Mouse (Mus musculus) adrenal gland, postnatal 36 days (tissue): ENCODE measurements around the gene Cdsn. TPM values are rescaled to one million over a fixed set of nuclear protein-coding genes. Genes with fewer than 3 reads are reported as not detected.

Source experiments
- DNase-seq, 2 experiments: peaks; one replicate each; pipeline ENCODE4 v3.0.0; 2021; ENCODE audit warnings: mixed read lengths in 1 of 2
- total RNA-seq, 2 experiments: library from RNA; stranded (reverse); gene quantifications; 2 replicates each; pipeline ENCODE4 v1.2.3; 2021

Cdsn gene
- total RNA-seq, 2 experiments from 2014 or later, result 0.56 to 1.4 TPM

DNA sequence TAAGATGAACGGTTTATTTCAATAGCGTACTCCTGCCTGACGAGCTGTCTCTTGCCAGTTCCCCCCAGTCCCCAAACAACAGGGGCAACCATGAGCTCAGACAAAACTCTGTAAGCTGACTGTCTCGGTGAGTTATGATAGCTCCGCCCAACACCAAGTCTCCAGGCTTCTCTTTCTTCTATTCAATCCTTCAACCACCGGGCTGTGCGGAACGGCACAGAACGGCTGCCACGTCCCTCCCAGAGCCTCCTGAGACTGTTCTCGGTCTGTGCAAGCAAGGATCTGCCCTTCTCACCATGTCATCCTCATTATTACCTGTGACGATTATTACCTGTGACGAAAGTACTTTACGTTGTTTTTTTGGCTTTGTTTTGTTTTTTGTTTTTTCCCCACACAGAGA lies 18.9 kb downstream of the Cdsn start:
- no peak for DNase-seq

GRCm38 (mm10) chr17:35571477-35571876 lies 19.5 kb downstream of the Cdsn start:
- DNase-seq, result no peak

GRCm38 (mm10) chr17:35578211-35578610 lies 26.3 kb downstream of the Cdsn start:
- DNase-seq, result peak; percentile 72 to 83

- peak; percentile 4 to 25 for DNase-seq
Measured at GRCm38 (mm10) chr17:35582900-35583299, 31.0 kb downstream of the Cdsn start.

GRCm38 (mm10) chr17:35584330-35584937 lies 32.5 kb downstream of the Cdsn start:
- DNase-seq, result peak; percentile 82 to 87

DNA sequence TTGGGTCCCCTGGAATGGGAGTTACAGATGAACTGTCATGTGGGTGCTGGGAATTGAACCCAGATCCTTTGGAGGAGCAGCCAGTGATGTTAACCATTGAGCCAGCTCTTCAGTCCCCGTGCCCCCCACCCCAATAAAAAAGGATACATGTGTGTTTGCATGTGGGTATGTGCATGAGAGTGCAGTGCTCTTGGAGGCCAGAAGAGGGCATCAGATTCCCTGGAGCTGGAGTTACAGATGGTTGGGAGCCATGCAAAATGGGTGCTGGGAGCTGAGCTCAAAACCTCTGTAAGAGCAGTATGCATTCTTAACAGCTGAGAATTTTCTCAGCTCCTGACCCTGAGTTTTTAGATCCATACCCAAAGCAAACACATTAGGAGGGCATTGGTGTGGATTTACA lies 35.4 kb downstream of the Cdsn start:
- DNase-seq, result no peak

DNA sequence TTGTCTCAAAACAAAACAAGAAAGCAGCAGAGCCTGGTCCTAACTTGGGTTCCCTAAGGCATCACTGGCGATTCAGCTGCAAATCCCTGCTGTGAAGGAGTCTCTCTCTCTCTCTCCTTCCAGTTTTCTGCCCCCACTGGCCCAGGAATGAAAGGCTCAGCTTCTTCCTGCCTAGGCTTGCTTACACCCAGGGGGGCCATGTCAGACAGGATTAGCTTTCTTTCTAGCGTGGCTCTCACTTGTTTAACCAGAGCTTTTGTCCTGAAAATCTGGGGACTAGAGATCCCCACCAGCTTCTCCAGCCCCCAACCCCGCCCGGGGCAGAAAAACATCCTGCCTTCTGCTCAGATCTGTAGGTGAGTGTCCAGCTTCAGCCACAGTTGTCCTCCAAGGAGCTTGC lies 36.5 kb downstream of the Cdsn start:
- no peak for DNase-seq

- peak; percentile 76 to 85 for DNase-seq
Measured at GRCm38 (mm10) chr17:35590410-35591218, 38.7 kb downstream of the Cdsn start.

GRCm38 (mm10) chr17:35591219-35591578 lies 39.3 kb downstream of the Cdsn start:
- no peak for DNase-seq

GRCm38 (mm10) chr17:35591731-35592130 lies 39.8 kb downstream of the Cdsn start:
- no peak for DNase-seq

DNA sequence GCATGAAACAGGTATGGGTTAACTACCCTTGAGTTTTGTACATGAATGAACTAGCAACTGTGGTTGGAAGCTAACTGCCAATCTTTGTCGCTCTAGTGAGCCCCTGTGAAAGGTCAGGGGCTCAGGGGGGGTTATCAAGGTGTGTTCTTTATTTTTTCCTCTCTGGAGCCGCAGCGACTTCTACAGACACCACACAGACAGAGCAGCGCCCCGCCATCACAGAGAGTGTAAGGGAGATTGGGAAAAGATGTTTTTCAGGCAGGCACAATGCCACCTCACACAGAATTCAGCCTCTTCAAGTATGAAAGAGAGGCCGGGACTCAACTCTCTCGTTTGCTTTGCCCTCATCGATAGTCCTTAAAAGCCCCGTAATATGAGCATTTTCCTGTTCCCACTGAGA lies 40.2 kb downstream of the Cdsn start:
- no peak for DNase-seq

DNA sequence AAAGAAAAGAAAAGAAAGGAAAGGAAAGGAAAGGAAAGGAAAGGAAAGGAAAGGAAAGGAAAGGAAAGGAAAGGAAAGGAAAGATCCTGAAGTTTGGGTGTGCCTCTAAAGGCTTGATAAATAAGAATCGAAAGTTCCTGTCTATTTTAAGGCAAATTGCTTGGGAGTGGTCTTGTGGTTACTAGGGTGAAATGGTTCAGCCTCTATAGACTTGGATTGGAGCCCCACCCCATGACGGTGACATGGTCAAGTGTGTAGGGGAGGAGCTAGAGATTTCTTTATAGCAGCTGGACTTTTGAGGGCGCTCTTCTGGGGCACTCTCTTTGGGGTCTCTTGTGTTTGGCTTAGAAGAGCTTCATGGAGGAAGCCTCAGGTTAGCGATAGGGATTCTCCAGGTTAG lies 41.9 kb downstream of the Cdsn start:
- no peak for DNase-seq

- no peak for DNase-seq
Measured at GRCm38 (mm10) chr17:35594456-35594855, 42.5 kb downstream of the Cdsn start.

- DNase-seq, result no peak
Measured at GRCm38 (mm10) chr17:35597399-35597798, 45.5 kb downstream of the Cdsn start.

- DNase-seq, result no peak
Measured at GRCm38 (mm10) chr17:35601249-35601648, 49.3 kb downstream of the Cdsn start, which contains the start of gene Sfta2. Gene Sfta2 (plus strand): TSS chr17:35601549.

- DNase-seq, result no peak
Measured at GRCm38 (mm10) chr17:35601736-35602354, 49.9 kb downstream of the Cdsn start.

Other genes starting within 250 kb of the Cdsn start
- 1 to 10 TPM; 3.3 to 4.5 TPM for gene H2-Q1, start 231.7 kb upstream of the Cdsn start, total RNA-seq
- 1 to 10 TPM; 1.4 to 1.9 TPM for gene H2-Q2, start 209.9 kb upstream of the Cdsn start, total RNA-seq
- 10 to 100 TPM; 24.9 to 29.1 TPM for gene H2-Q4, start 172.5 kb upstream of the Cdsn start, total RNA-seq
- gene H2-Q6, start 127.3 kb upstream of the Cdsn start, total RNA-seq, result 1 to 10 TPM; 2.4 to 6.2 TPM
- 1 to 10 TPM; 3.8 to 7.4 TPM for gene H2-Q7, start 113.0 kb upstream of the Cdsn start, total RNA-seq
- gene H2-Q10, start 82.0 kb upstream of the Cdsn start, total RNA-seq, result 1 to 10 TPM; 7.5 to 8.7 TPM
- gene Pou5f1, start 46.1 kb upstream of the Cdsn start, total RNA-seq, result under 1 TPM in 1 of 2 experiments, not detected in 1; 0.23 TPM
- 10 to 100 TPM in 1 of 2 experiments, 1 to 10 TPM in 1; 8.3 to 10.0 TPM for gene Tcf19, start 35.3 kb upstream of the Cdsn start, total RNA-seq
- 1 to 10 TPM; 7.5 to 9.3 TPM for gene Cchcr1, start 35.0 kb upstream of the Cdsn start, total RNA-seq
- gene Psors1c2, start 18.9 kb upstream of the Cdsn start, total RNA-seq, result not detected
- not detected for gene 2300002M23Rik, start 15.3 kb downstream of the Cdsn start, total RNA-seq
- gene Sfta2, start 49.4 kb downstream of the Cdsn start, total RNA-seq, result not detected
- not detected for gene Gm9573, start 74.5 kb downstream of the Cdsn start, total RNA-seq
- gene Mucl3, start 91.6 kb downstream of the Cdsn start, total RNA-seq, result not detected
- 10 to 100 TPM; 30.8 to 40.0 TPM for gene Vars2, start 115.5 kb downstream of the Cdsn start, total RNA-seq
- gene Gtf2h4, start 121.6 kb downstream of the Cdsn start, total RNA-seq, result 10 to 100 TPM; 20.2 to 23.3 TPM
- gene Ddr1, start 152.5 kb downstream of the Cdsn start, total RNA-seq, result 10 to 100 TPM; 43.4 to 48.8 TPM